Mouse (Mus musculus) heart, embryonic 14.5 days (tissue): ENCODE measurements around the gene P3h2. TPM values are rescaled to one million over a fixed set of nuclear protein-coding genes. Genes with fewer than 3 reads are reported as not detected.
A peak's percentile ranks its signal among the peaks of the same experiment; 100 is the strongest.

Experiments
- ATAC-seq: fragments of 200-750 bp; cut with Nextera tagmentation; 2 replicates; pipeline ENCODE4 v1.8.0; 2017; ENCODE audit warnings: low read depth, moderate TSS enrichment; ENCODE audit not compliant: insufficient number of reproducible peaks, insufficient read depth, low FRiP score
- H3K27ac ChIP-seq, 2 experiments: fragments of 200-500 bp in 1 of 2; fragments of 300-500 bp in 1 of 2; sonication (generic) in 1 of 2; replicated peaks in 1 of 2; 2 replicates each; pipeline ENCODE4 v1.5.1; 2012 to 2014; ENCODE audit warnings: low read depth in 2 of 2, low read length in 2 of 2, control low read depth in 1 of 2, mild to moderate bottlenecking in 1 of 2, mixed read lengths in 1 of 2; ENCODE audit not compliant: control insufficient read depth in 1 of 2, insufficient read depth in 1 of 2
- H3K27me3 ChIP-seq: fragments of 300-500 bp; sonication (generic); 2 replicates; pipeline ENCODE4 v1.6.1; 2014; ENCODE audit warnings: mild to moderate bottlenecking, low read length, control low read depth; ENCODE audit not compliant: control insufficient read depth, insufficient read depth
- H3K36me3 ChIP-seq: fragments of 300-500 bp; sonication (generic); 2 replicates; pipeline ENCODE4 v1.6.1; 2014; ENCODE audit warnings: mild to moderate bottlenecking, control low read depth, low read length, mixed read lengths; ENCODE audit not compliant: control insufficient read depth, insufficient read depth
- H3K4me1 ChIP-seq, 2 experiments: fragments of 200-500 bp in 1 of 2; fragments of 300-500 bp in 1 of 2; sonication (generic) in 1 of 2; 2 replicates each; pipeline ENCODE4 v1.6.1; 2012 to 2014; ENCODE audit warnings: low read length in 2 of 2, control low read depth in 1 of 2, mixed read lengths in 1 of 2; ENCODE audit not compliant: control insufficient read depth in 2 of 2, insufficient read depth in 2 of 2
- H3K4me2 ChIP-seq: fragments of 300-500 bp; sonication (generic); 2 replicates; pipeline ENCODE4 v1.6.1; 2014; ENCODE audit warnings: mild to moderate bottlenecking, low read length
- H3K4me3 ChIP-seq, 2 experiments: fragments of 200-500 bp in 1 of 2; fragments of 300-500 bp in 1 of 2; sonication (generic) in 1 of 2; 2 replicates each; pipeline ENCODE4 v1.5.1; 2012 to 2014; ENCODE audit warnings: low read length in 2 of 2, mild to moderate bottlenecking in 2 of 2, control low read depth in 1 of 2, low read depth in 1 of 2, moderate library complexity in 1 of 2; ENCODE audit not compliant: control insufficient read depth in 1 of 2, insufficient read depth in 1 of 2
- H3K9ac ChIP-seq: fragments of 300-500 bp; sonication (generic); 2 replicates; pipeline ENCODE4 v1.6.1; 2014; ENCODE audit warnings: mild to moderate bottlenecking, low read length
- H3K9me3 ChIP-seq: fragments of 300-500 bp; sonication (generic); 2 replicates; pipeline ENCODE4 v1.6.1; 2016; ENCODE audit warnings: low read length, control low read depth; ENCODE audit not compliant: control insufficient read depth
- WGBS: fragments of 180-500 bp; shearing (Covaris S2); extraction: QIAGEN DNeasy Blood & Tissue Kit; methylation state at CpG from one replicate; pipeline ENCODE4 v1.1.7; 2014; 5-methylcytosine and 5-hydroxymethylcytosine counted together
- polyA plus RNA-seq: library from polyadenylated mRNA; unstranded; fragments of >200 nt; fragmentation: Nextera tagmentation; extraction: Ambion mirVana; gene quantifications from 2 replicates; pipeline ENCODE4 v1.2.1, GENCODE M21; 2014

The P3h2 gene
- polyA plus RNA-seq = 9.5 and 9.8 TPM in 2 replicates

- Histone ChIP-seq H3K4me3 (peak within 1 kb of the TSS; percentile 72 to 78), H3K9ac (peak within 1 kb of the TSS; percentile 81), H3K4me2 (peak within 1 kb of the TSS; percentile 76), H3K36me3 (no peaks in the 10 kb centered on the region), H3K4me1 (peaks cover 6 to 28% of the 10 kb centered on the region in 2 experiments), H3K27me3 (no peaks in the 10 kb centered on the region), H3K9me3 (no peaks in the 10 kb centered on the region), H3K27ac (peak within 1 kb of the TSS; percentile 81 to 86)
- under 1% methylated on average over 83 of the region's 101 CpGs for WGBS
- ATAC-seq = peak; percentile 87
Observed at GRCm38 (mm10) chr16:26105115-26105974, at the start of gene P3h2. Gene P3h2 (minus strand): TSS chr16:26105784.

- H3K4me3 ChIP-seq = no peak overlapping the region
- H3K27me3 ChIP-seq = no peaks in the 10 kb centered on the region
- no peak for ATAC-seq
- no peak overlapping the region for H3K9ac ChIP-seq
- no peaks in the 10 kb centered on the region for H3K9me3 ChIP-seq
- 79% methylated on average over 2 of the region's 2 CpGs for WGBS
- H3K36me3 ChIP-seq = no peaks in the 10 kb centered on the region
- H3K27ac ChIP-seq = no peak overlapping the region
- no peak overlapping the region for H3K4me2 ChIP-seq
- H3K4me1 ChIP-seq = no peaks in the 10 kb centered on the region
Observed at GRCm38 (mm10) chr16:26152258-26152657, 46.7 kb upstream of the P3h2 start.

- H3K9me3 ChIP-seq = no peaks in the 10 kb centered on the region
- no peak overlapping the region for H3K4me3 ChIP-seq
- no peak overlapping the region for H3K4me2 ChIP-seq
- no peaks in the 10 kb centered on the region for H3K27me3 ChIP-seq
- no peak overlapping the region for H3K9ac ChIP-seq
- no peaks in the 10 kb centered on the region for H3K4me1 ChIP-seq
- no peaks in the 10 kb centered on the region for H3K36me3 ChIP-seq
- no peak overlapping the region for H3K27ac ChIP-seq
- no peak for ATAC-seq
- WGBS = 52% methylated on average over 1 of the region's 1 CpGs
Observed at GRCm38 (mm10) chr16:26150943-26151342, 45.4 kb upstream of the P3h2 start.

- H3K9ac ChIP-seq = no peak overlapping the region
- ATAC-seq = no peak
- no peaks in the 10 kb centered on the region for H3K9me3 ChIP-seq
- H3K36me3 ChIP-seq = no peaks in the 10 kb centered on the region
- H3K27me3 ChIP-seq = no peaks in the 10 kb centered on the region
- H3K4me3 ChIP-seq = no peak overlapping the region
- WGBS = 89% methylated on average over 1 of the region's 1 CpGs
- no peaks in the 10 kb centered on the region for H3K4me1 ChIP-seq
- no peak overlapping the region for H3K27ac ChIP-seq
- no peak overlapping the region for H3K4me2 ChIP-seq
Observed at GRCm38 (mm10) chr16:26146853-26147252, 41.3 kb upstream of the P3h2 start.

- H3K4me2 ChIP-seq = no peak overlapping the region
- no peaks in the 10 kb centered on the region for H3K36me3 ChIP-seq
- H3K27me3 ChIP-seq = no peaks in the 10 kb centered on the region
- no peak overlapping the region for H3K27ac ChIP-seq
- no peaks in the 10 kb centered on the region for H3K4me1 ChIP-seq
- no peak overlapping the region for H3K9ac ChIP-seq
- 74% methylated on average over 1 of the region's 1 CpGs for WGBS
- H3K4me3 ChIP-seq = no peak overlapping the region
- no peak for ATAC-seq
- no peaks in the 10 kb centered on the region for H3K9me3 ChIP-seq
Observed at GRCm38 (mm10) chr16:26131126-26131525, 25.5 kb upstream of the P3h2 start.

GRCm38 (mm10) chr16:26106618-26107017 lies 1.0 kb upstream of the P3h2 start:
- peak overlapping the region; percentile 76 for H3K4me2 ChIP-seq
- no peak overlapping the region; the same call in 1 of the 2 replicates for H3K9ac ChIP-seq
- H3K4me1 ChIP-seq = peaks cover 6 to 28% of the 10 kb centered on the region in 2 experiments
- peak overlapping the region; percentile 81 to 86 for H3K27ac ChIP-seq
- WGBS = 67% methylated on average over 5 of the region's 5 CpGs
- H3K27me3 ChIP-seq = no peaks in the 10 kb centered on the region
- no peak for ATAC-seq
- no peaks in the 10 kb centered on the region for H3K9me3 ChIP-seq
- no peak overlapping the region for H3K4me3 ChIP-seq
- no peaks in the 10 kb centered on the region for H3K36me3 ChIP-seq

- Histone ChIP-seq H3K9me3 (no peaks in the 10 kb centered on the region), H3K4me1 (peaks cover 6 to 28% of the 10 kb centered on the region in 2 experiments), H3K4me2 (peak overlapping the region; percentile 76), H3K36me3 (no peaks in the 10 kb centered on the region), H3K4me3 (peak overlapping the region; percentile 72 to 78), H3K27me3 (no peaks in the 10 kb centered on the region), H3K9ac (peak overlapping the region; percentile 81), H3K27ac (peak overlapping the region; percentile 81 to 86)
- peak; percentile 42 for ATAC-seq
- 4% methylated on average over 5 of the region's 5 CpGs for WGBS
Observed at GRCm38 (mm10) chr16:26106041-26106617, 545 bp upstream of the P3h2 start.
